Mouse (Mus musculus) right cerebral cortex, adult 18-20 months (tissue): ENCODE results near the gene Bfsp1.
A peak's percentile ranks its signal among the peaks of the same experiment; 100 is the strongest.

Experiments used
- DNase-seq: peaks from one replicate; pipeline ENCODE4 v3.0.0; 2022; ENCODE audit warnings: mixed read lengths

Gene Bfsp1

GRCm38 (mm10) chr2:143852295-143853275 lies 10.4 kb downstream of the Bfsp1 start:
- DNase-seq: no peak

- no peak for DNase-seq
Measured at GRCm38 (mm10) chr2:143851354-143852221, 11.4 kb downstream of the Bfsp1 start.

GRCm38 (mm10) chr2:143847291-143847690 lies 15.7 kb downstream of the Bfsp1 start:
- DNase-seq: no peak

- DNase-seq: peak; percentile 23
Measured at GRCm38 (mm10) chr2:143846799-143847198, 16.2 kb downstream of the Bfsp1 start.

- DNase-seq: no peak
Measured at GRCm38 (mm10) chr2:143844779-143845178, 18.2 kb downstream of the Bfsp1 start.

GRCm38 (mm10) chr2:143841536-143841935 lies 21.4 kb downstream of the Bfsp1 start:
- DNase-seq: no peak

- no peak for DNase-seq
Measured at GRCm38 (mm10) chr2:143840895-143841294, 22.1 kb downstream of the Bfsp1 start.

GRCm38 (mm10) chr2:143839458-143839857 lies 23.5 kb downstream of the Bfsp1 start:
- DNase-seq: no peak

- no peak for DNase-seq
Measured at GRCm38 (mm10) chr2:143838698-143839097, 24.3 kb downstream of the Bfsp1 start.

GRCm38 (mm10) chr2:143837291-143837701 lies 25.7 kb downstream of the Bfsp1 start:
- peak; percentile 60 for DNase-seq

- DNase-seq: no peak
Measured at GRCm38 (mm10) chr2:143835820-143836219, 27.2 kb downstream of the Bfsp1 start.

- no peak for DNase-seq
Measured at GRCm38 (mm10) chr2:143834082-143834481, 28.9 kb downstream of the Bfsp1 start.

- DNase-seq: no peak
Measured at GRCm38 (mm10) chr2:143832721-143833120, 30.3 kb downstream of the Bfsp1 start.

GRCm38 (mm10) chr2:143831645-143832044 lies 31.3 kb downstream of the Bfsp1 start:
- DNase-seq: no peak

GRCm38 (mm10) chr2:143813461-143813860 lies 49.5 kb downstream of the Bfsp1 start:
- no peak for DNase-seq

- DNase-seq: no peak
Measured at GRCm38 (mm10) chr2:143812262-143812661, 50.7 kb downstream of the Bfsp1 start.

GRCm38 (mm10) chr2:143808789-143809188 lies 54.2 kb downstream of the Bfsp1 start:
- DNase-seq: no peak

GRCm38 (mm10) chr2:143806924-143807664 lies 55.9 kb downstream of the Bfsp1 start:
- no peak for DNase-seq

- no peak for DNase-seq
Measured at GRCm38 (mm10) chr2:143806140-143806923, 56.6 kb downstream of the Bfsp1 start.

GRCm38 (mm10) chr2:143801097-143801496 lies 61.9 kb downstream of the Bfsp1 start:
- no peak for DNase-seq

GRCm38 (mm10) chr2:143796335-143797013 lies 66.5 kb downstream of the Bfsp1 start:
- no peak for DNase-seq
